Mouse (Mus musculus): ENCODE data around the gene Pde8b. TPM values are rescaled to one million over a fixed set of nuclear protein-coding genes. Genes with fewer than 3 reads are reported as not detected.

The Pde8b gene
- polyA plus RNA-seq, 1 experiment from 2014 or later: 2.5 TPM

GRCm38 (mm10) chr13:95176399-95176798 lies 73.7 kb downstream of the Pde8b start:
- peak; percentile 29; the same call in 1 of the 2 replicates for ATAC-seq (ENCODE audit: low FRiP score, low TSS enrichment)
- DNase-seq (ENCODE audit: low spot score): no peak
- Histone ChIP-seq H3K4me3 (ENCODE audit: low read depth, low read length) (no peak overlapping the region), H3K9me3 (ENCODE audit: control insufficient read depth, low read length) (no peaks in the 10 kb centered on the region), H3K9ac (ENCODE audit: low read length) (no peak overlapping the region), H3K4me1 (replicated peaks; ENCODE audit: control insufficient read depth, insufficient read depth) (no peaks in the 10 kb centered on the region), H3K27ac (replicated peaks) (no peak overlapping the region), H3K36me3 (ENCODE audit: control insufficient read depth, insufficient read depth, low read length) (no peaks in the 10 kb centered on the region), H3K27me3 (ENCODE audit: control insufficient read depth, insufficient read depth, low read length) (no peaks in the 10 kb centered on the region), H3K4me2 (replicated peaks; ENCODE audit: low read depth) (no peak overlapping the region)
- 61% methylated on average over 5 of the region's 5 CpGs for WGBS
- TF ChIP-seq EP300 (optimal IDR thresholded peaks at IDR 0.05): no peak
- TF ChIP-seq CTCF (IDR thresholded peaks at IDR 0.05; ENCODE audit: low read depth): no peak

- Histone ChIP-seq H3K9ac (ENCODE audit: low read length) (no peak overlapping the region), H3K9me3 (ENCODE audit: control insufficient read depth, low read length) (no peaks in the 10 kb centered on the region), H3K4me1 (replicated peaks; ENCODE audit: control insufficient read depth, insufficient read depth) (no peaks in the 10 kb centered on the region), H3K4me3 (ENCODE audit: low read depth, low read length) (no peak overlapping the region), H3K27ac (replicated peaks) (no peak overlapping the region), H3K36me3 (ENCODE audit: control insufficient read depth, insufficient read depth, low read length) (no peaks in the 10 kb centered on the region), H3K4me2 (replicated peaks; ENCODE audit: low read depth) (no peak overlapping the region), H3K27me3 (ENCODE audit: control insufficient read depth, insufficient read depth, low read length) (no peaks in the 10 kb centered on the region)
- ATAC-seq (ENCODE audit: low FRiP score, low TSS enrichment): no peak
- WGBS: 62% methylated on average over 6 of the region's 6 CpGs
- TF ChIP-seq CTCF (IDR thresholded peaks at IDR 0.05; ENCODE audit: low read depth): no peak
- TF ChIP-seq EP300 (optimal IDR thresholded peaks at IDR 0.05): no peak
- DNase-seq (ENCODE audit: low spot score): no peak
Measured at GRCm38 (mm10) chr13:95174253-95174652, 75.9 kb downstream of the Pde8b start.

GRCm38 (mm10) chr13:95172346-95172745 lies 77.8 kb downstream of the Pde8b start:
- no peak for DNase-seq (ENCODE audit: low spot score)
- no peaks in the 10 kb centered on the region for H3K36me3 ChIP-seq (ENCODE audit: control insufficient read depth, insufficient read depth, low read length)
- no peak overlapping the region for H3K9ac ChIP-seq (ENCODE audit: low read length)
- H3K4me1 ChIP-seq (replicated peaks; ENCODE audit: control insufficient read depth, insufficient read depth): no peaks in the 10 kb centered on the region
- WGBS: 93% methylated on average over 4 of the region's 4 CpGs
- no peak overlapping the region for H3K4me3 ChIP-seq (ENCODE audit: low read depth, low read length)
- no peak for ATAC-seq (ENCODE audit: low FRiP score, low TSS enrichment)
- no peak overlapping the region for H3K27ac ChIP-seq (replicated peaks)
- no peak for TF ChIP-seq CTCF (IDR thresholded peaks at IDR 0.05; ENCODE audit: low read depth)
- no peak overlapping the region for H3K4me2 ChIP-seq (replicated peaks; ENCODE audit: low read depth)
- H3K27me3 ChIP-seq (ENCODE audit: control insufficient read depth, insufficient read depth, low read length): no peaks in the 10 kb centered on the region
- H3K9me3 ChIP-seq (ENCODE audit: control insufficient read depth, low read length): no peaks in the 10 kb centered on the region

- no peaks in the 10 kb centered on the region for H3K4me1 ChIP-seq (replicated peaks; ENCODE audit: control insufficient read depth, insufficient read depth)
- H3K4me2 ChIP-seq (replicated peaks; ENCODE audit: low read depth): no peak overlapping the region
- no peak for ATAC-seq (ENCODE audit: low FRiP score, low TSS enrichment)
- no peaks in the 10 kb centered on the region for H3K36me3 ChIP-seq (ENCODE audit: control insufficient read depth, insufficient read depth, low read length)
- no peak overlapping the region for H3K4me3 ChIP-seq (ENCODE audit: low read depth, low read length)
- H3K9ac ChIP-seq (ENCODE audit: low read length): no peak overlapping the region
- H3K9me3 ChIP-seq (ENCODE audit: control insufficient read depth, low read length): no peaks in the 10 kb centered on the region
- DNase-seq (ENCODE audit: low spot score): no peak
- no peaks in the 10 kb centered on the region for H3K27me3 ChIP-seq (ENCODE audit: control insufficient read depth, insufficient read depth, low read length)
- 87% methylated on average over 3 of the region's 3 CpGs for WGBS
- no peak overlapping the region for H3K27ac ChIP-seq (replicated peaks)
- TF ChIP-seq CTCF (IDR thresholded peaks at IDR 0.05; ENCODE audit: low read depth): no peak
- no peak for TF ChIP-seq EP300 (optimal IDR thresholded peaks at IDR 0.05)
Measured at GRCm38 (mm10) chr13:95160211-95160610, 89.9 kb downstream of the Pde8b start.

- no peaks in the 10 kb centered on the region for H3K27me3 ChIP-seq (ENCODE audit: control insufficient read depth, insufficient read depth, low read length)
- WGBS: 82% methylated on average over 7 of the region's 7 CpGs
- no peak overlapping the region for H3K27ac ChIP-seq (replicated peaks)
- TF ChIP-seq CTCF (IDR thresholded peaks at IDR 0.05; ENCODE audit: low read depth) (no peak), EP300 (optimal IDR thresholded peaks at IDR 0.05) (no peak)
- no peaks in the 10 kb centered on the region for H3K36me3 ChIP-seq (ENCODE audit: control insufficient read depth, insufficient read depth, low read length)
- H3K4me3 ChIP-seq (ENCODE audit: low read depth, low read length): no peak overlapping the region
- H3K9me3 ChIP-seq (ENCODE audit: control insufficient read depth, low read length): no peaks in the 10 kb centered on the region
- DNase-seq (ENCODE audit: low spot score) (no peak), ATAC-seq (ENCODE audit: low FRiP score, low TSS enrichment) (no peak)
- no peak overlapping the region for H3K4me2 ChIP-seq (replicated peaks; ENCODE audit: low read depth)
- no peaks in the 10 kb centered on the region for H3K4me1 ChIP-seq (replicated peaks; ENCODE audit: control insufficient read depth, insufficient read depth)
- no peak overlapping the region for H3K9ac ChIP-seq (ENCODE audit: low read length)
Measured at GRCm38 (mm10) chr13:95158986-95159385, 91.2 kb downstream of the Pde8b start.

- no peak overlapping the region for H3K4me2 ChIP-seq (replicated peaks; ENCODE audit: low read depth)
- TF ChIP-seq EP300 (optimal IDR thresholded peaks at IDR 0.05) (no peak), CTCF (IDR thresholded peaks at IDR 0.05; ENCODE audit: low read depth) (no peak)
- DNase-seq (ENCODE audit: low spot score) (no peak), ATAC-seq (ENCODE audit: low FRiP score, low TSS enrichment) (no peak)
- H3K27me3 ChIP-seq (ENCODE audit: control insufficient read depth, insufficient read depth, low read length): no peaks in the 10 kb centered on the region
- no peak overlapping the region for H3K27ac ChIP-seq (replicated peaks)
- no peaks in the 10 kb centered on the region for H3K4me1 ChIP-seq (replicated peaks; ENCODE audit: control insufficient read depth, insufficient read depth)
- H3K9ac ChIP-seq (ENCODE audit: low read length): no peak overlapping the region
- no peak overlapping the region for H3K4me3 ChIP-seq (ENCODE audit: low read depth, low read length)
- H3K36me3 ChIP-seq (ENCODE audit: control insufficient read depth, insufficient read depth, low read length): no peaks in the 10 kb centered on the region
- peaks cover 3% of the 10 kb centered on the region; the same call in 1 of the 2 replicates for H3K9me3 ChIP-seq (ENCODE audit: control insufficient read depth, low read length)
Measured at GRCm38 (mm10) chr13:95144746-95145145, 105.4 kb downstream of the Pde8b start.

Data from stomach, postnatal 0 days (tissue).